Mouse (Mus musculus): ENCODE measurements around the gene Plcg1.

DNA sequence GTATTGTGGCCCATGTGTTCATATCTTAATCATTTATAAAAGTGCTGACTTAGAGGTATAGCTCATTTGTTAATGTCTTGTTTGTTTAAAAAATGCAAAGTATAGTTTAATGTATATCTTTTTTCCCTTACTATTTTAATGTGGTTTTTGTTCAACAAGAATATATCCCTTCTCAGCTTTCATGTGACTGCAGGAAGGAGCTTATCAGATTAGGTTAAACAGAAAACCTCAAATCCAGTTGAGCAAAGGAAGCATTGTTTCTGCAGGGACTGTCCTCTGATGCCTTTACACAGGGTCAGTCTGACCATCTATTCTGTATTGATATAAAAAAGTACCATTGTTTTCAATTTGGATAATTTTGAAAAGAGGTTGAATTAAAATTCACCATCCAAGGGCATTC is 28.3 kb upstream of the Plcg1 start:
- no peak for TF ChIP-seq CTCF (IDR thresholded peaks at IDR 0.05; ENCODE audit: insufficient read depth, low read length)
- no peak for TF ChIP-seq POLR2A (IDR thresholded peaks at IDR 0.05; ENCODE audit: borderline replicate concordance, extremely low read depth, low read depth, low read length)

All from lung, adult 2 months (tissue).